Mouse (Mus musculus) brain, embryonic 14.5 days (tissue): ENCODE measurements around the gene Kcnk1.

Experiments used
- CTCF ChIP-seq: fragments of 200-500 bp; IDR thresholded peaks from 2 replicates; pipeline ENCODE4 v1.5.1; 2012; ENCODE audit warnings: inconsistent platforms, mild to moderate bottlenecking, moderate library complexity, borderline replicate concordance; ENCODE audit not compliant: insufficient read depth, insufficient read length; ENCODE audit errors: extremely low read depth
- POLR2A ChIP-seq: fragments of 200-500 bp; IDR thresholded peaks from 2 replicates; pipeline ENCODE4 v1.6.1; 2012; ENCODE audit warnings: mild to moderate bottlenecking, inconsistent platforms, borderline replicate concordance; ENCODE audit not compliant: poor library complexity, insufficient read depth, insufficient read length, severe bottlenecking; ENCODE audit errors: extremely low read depth

DNA sequence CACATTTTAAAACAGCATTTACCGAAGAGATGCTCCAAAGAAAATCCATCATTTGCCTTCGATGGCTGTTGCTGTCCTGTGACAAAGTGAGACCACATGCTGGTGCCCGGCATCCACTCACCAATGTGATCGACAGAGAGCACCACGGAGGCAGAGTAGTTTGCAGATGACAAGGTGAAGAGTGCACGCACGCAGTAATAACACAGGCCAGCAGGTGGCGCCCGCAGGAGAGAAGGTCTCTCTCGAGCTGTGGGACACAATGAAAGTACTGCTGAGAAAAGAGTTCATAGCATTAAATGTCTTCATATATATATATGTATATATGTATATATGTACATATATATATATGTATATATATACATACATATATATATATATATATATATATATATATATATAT lies 80.4 kb downstream of the Kcnk1 start:
- TF ChIP-seq CTCF: peak; percentile 92
- TF ChIP-seq POLR2A: no peak
